Mouse (Mus musculus) MEL (cell line): ENCODE data around the gene 4930563M21Rik. TPM values are rescaled to one million over a fixed set of nuclear protein-coding genes. Genes with fewer than 3 reads are reported as not detected.

Experiments used
- DNase-seq: peaks from one replicate; pipeline ENCODE4 v3.0.0; 2011; ENCODE audit warnings: low read depth, low spot score
- H3K27ac ChIP-seq: 2 replicates; pipeline ENCODE4 v1.5.1; 2012; ENCODE audit warnings: low read depth, mild to moderate bottlenecking, control low read depth, low read length, moderate library complexity; ENCODE audit not compliant: control insufficient read depth
- H3K27me3 ChIP-seq, 2 experiments: fragments of 150-350 bp in 1 of 2; sonication (generic) in 1 of 2; 2 replicates each; pipeline ENCODE4 v1.6.1; 2012; ENCODE audit warnings: low read length in 2 of 2, mild to moderate bottlenecking in 2 of 2, improper control_type of control experiment in 1 of 2, moderate library complexity in 1 of 2; ENCODE audit not compliant: insufficient read depth in 2 of 2, control insufficient read depth in 1 of 2
- H3K36me3 ChIP-seq, 2 experiments: 2 replicates each; pipeline ENCODE4 v1.6.1; 2012 to 2014; ENCODE audit warnings: low read length in 2 of 2, improper control_type of control experiment in 1 of 2, inconsistent platforms in 1 of 2, mild to moderate bottlenecking in 1 of 2; ENCODE audit not compliant: insufficient read depth in 2 of 2, control insufficient read depth in 1 of 2
- H3K4me1 ChIP-seq, 2 experiments: fragments of 150-350 bp in 1 of 2; sonication (generic) in 1 of 2; 2 replicates each; pipeline ENCODE4 v1.6.1; 2012; ENCODE audit warnings: low read length in 2 of 2, improper control_type of control experiment in 1 of 2, mild to moderate bottlenecking in 1 of 2; ENCODE audit not compliant: insufficient read depth in 2 of 2, control insufficient read depth in 1 of 2
- H3K4me3 ChIP-seq, 2 experiments: fragments of 150-350 bp in 1 of 2; sonication (generic) in 1 of 2; 2 replicates each; pipeline ENCODE4 v1.5.1; 2012; ENCODE audit warnings: low read depth in 2 of 2, low read length in 2 of 2, mild to moderate bottlenecking in 2 of 2, moderate library complexity in 2 of 2, control low read depth in 1 of 2, improper control_type of control experiment in 1 of 2; ENCODE audit not compliant: control insufficient read depth in 1 of 2, insufficient read depth in 1 of 2
- H3K79me2 ChIP-seq: 2 replicates; pipeline ENCODE4 v1.6.1; 2012; ENCODE audit warnings: mild to moderate bottlenecking, low read length, moderate library complexity; ENCODE audit not compliant: control insufficient read depth, poor library complexity, insufficient read depth
- H3K9ac ChIP-seq: 2 replicates; pipeline ENCODE4 v1.6.1; 2012; ENCODE audit warnings: low read depth, mild to moderate bottlenecking, control low read depth, low read length, moderate library complexity; ENCODE audit not compliant: control insufficient read depth, poor library complexity, severe bottlenecking
- H3K9me3 ChIP-seq: fragments of 150-350 bp; sonication (generic); replicated peaks from 2 replicates; pipeline ENCODE4 v1.6.1; 2012; ENCODE audit warnings: mild to moderate bottlenecking, low read length, improper control_type of control experiment, moderate library complexity; ENCODE audit not compliant: insufficient read depth
- BHLHE40 ChIP-seq: IDR thresholded peaks from 2 replicates; pipeline ENCODE4 v1.6.1; 2012; ENCODE audit warnings: low read depth, mild to moderate bottlenecking, inconsistent platforms, low read length, improper control_type of control experiment, borderline replicate concordance
- CTCF ChIP-seq, 3 experiments: IDR thresholded peaks in 2 of 3; conservative IDR thresholded peaks in 1 of 3; 2 replicates each; pipeline ENCODE4 v1.5.1; 2011 to 2012; ENCODE audit warnings: low read length in 3 of 3, low read depth in 2 of 3, mild to moderate bottlenecking in 2 of 3, improper control_type of control experiment in 1 of 3, inconsistent platforms in 1 of 3, mixed read lengths in 1 of 3, moderate library complexity in 1 of 3; ENCODE audit not compliant: control insufficient read depth in 1 of 3, insufficient read depth in 1 of 3, poor library complexity in 1 of 3, severe bottlenecking in 1 of 3
- E2F4 ChIP-seq: IDR thresholded peaks from 2 replicates; pipeline ENCODE4 v1.6.1; 2011; ENCODE audit warnings: low read depth, low read length, improper control_type of control experiment, borderline replicate concordance
- EP300 ChIP-seq, 2 experiments: IDR thresholded peaks; 2 replicates each; pipeline ENCODE4 v1.6.1; 2011; ENCODE audit warnings: improper control_type of control experiment in 2 of 2, low read length in 2 of 2, low read depth in 1 of 2, mild to moderate bottlenecking in 1 of 2
- JUND ChIP-seq: IDR thresholded peaks from 2 replicates; pipeline ENCODE4 v1.6.1; 2011; ENCODE audit warnings: low read depth, mild to moderate bottlenecking, improper control_type of control experiment, low read length
- KAT2A ChIP-seq: conservative IDR thresholded peaks from 2 replicates; pipeline ENCODE4 v1.6.1; 2012; ENCODE audit warnings: low read depth, low read length, improper control_type of control experiment, inconsistent platforms
- MAZ ChIP-seq: IDR thresholded peaks from 2 replicates; pipeline ENCODE4 v1.6.1; 2012; ENCODE audit warnings: low read depth, mild to moderate bottlenecking, inconsistent platforms, low read length, improper control_type of control experiment
- MYC ChIP-seq: IDR thresholded peaks from 2 replicates; pipeline ENCODE4 v1.6.1; 2011; ENCODE audit warnings: low read depth, mild to moderate bottlenecking, low read length, improper control_type of control experiment, moderate library complexity
- NRF1 ChIP-seq: IDR thresholded peaks from 2 replicates; pipeline ENCODE4 v1.6.1; 2014; ENCODE audit warnings: low read depth, mild to moderate bottlenecking, inconsistent platforms, low read length, improper control_type of control experiment, moderate library complexity; ENCODE audit not compliant: poor library complexity, insufficient read depth, severe bottlenecking
- POLR2AphosphoS5 ChIP-seq: IDR thresholded peaks from 2 replicates; pipeline ENCODE4 v1.6.1; 2012; ENCODE audit warnings: low read depth, borderline replicate concordance, mild to moderate bottlenecking, inconsistent platforms, low read length, moderate library complexity, mixed read lengths
- RCOR1 ChIP-seq: IDR thresholded peaks from 2 replicates; pipeline ENCODE4 v1.6.1; 2012; ENCODE audit warnings: low read depth, mild to moderate bottlenecking, inconsistent platforms, low read length, improper control_type of control experiment
- TBP ChIP-seq: IDR thresholded peaks from 2 replicates; pipeline ENCODE4 v1.8.0; 2011; ENCODE audit warnings: low read depth, low read length, improper control_type of control experiment
- USF2 ChIP-seq, 2 experiments: IDR thresholded peaks; 2 replicates each; pipeline ENCODE4 v1.6.1; 2011 to 2012; ENCODE audit warnings: improper control_type of control experiment in 2 of 2, low read length in 2 of 2, borderline replicate concordance in 1 of 2, inconsistent platforms in 1 of 2, low read depth in 1 of 2, mild to moderate bottlenecking in 1 of 2; ENCODE audit not compliant: insufficient read depth in 1 of 2
- ZMIZ1 ChIP-seq: IDR thresholded peaks from 2 replicates; pipeline ENCODE4 v1.6.1; 2012; ENCODE audit warnings: low read depth, mild to moderate bottlenecking, inconsistent platforms, low read length, improper control_type of control experiment, moderate library complexity
- ZNF384 ChIP-seq: IDR thresholded peaks from 2 replicates; pipeline ENCODE4 v1.6.1; 2012; ENCODE audit warnings: low read depth, mild to moderate bottlenecking, inconsistent platforms, low read length, improper control_type of control experiment
- polyA plus RNA-seq, 2 experiments: library from polyadenylated mRNA; stranded (reverse) in 1 of 2; unstranded in 1 of 2; fragments of >175 nt in 1 of 2; fragments of >200 nt in 1 of 2; gene quantifications; 2 replicates each; pipeline versions ENCODE4 v1.2.1 to v1.2.4; 2012; ENCODE audit warnings: low replicate concordance in 2 of 2, low read depth in 1 of 2; ENCODE audit not compliant: insufficient read length in 2 of 2, insufficient read depth in 1 of 2, missing spikeins in 1 of 2
- total RNA-seq: library from RNA; depleted of rRNA; stranded (reverse); fragments of 300-350 nt; gene quantifications from 2 replicates; pipeline ENCODE4 v1.2.3, GENCODE M21; 2012; rRNA removed

4930563M21Rik gene
- total and polyA plus RNA-seq, 3 experiments, result not detected

DNA sequence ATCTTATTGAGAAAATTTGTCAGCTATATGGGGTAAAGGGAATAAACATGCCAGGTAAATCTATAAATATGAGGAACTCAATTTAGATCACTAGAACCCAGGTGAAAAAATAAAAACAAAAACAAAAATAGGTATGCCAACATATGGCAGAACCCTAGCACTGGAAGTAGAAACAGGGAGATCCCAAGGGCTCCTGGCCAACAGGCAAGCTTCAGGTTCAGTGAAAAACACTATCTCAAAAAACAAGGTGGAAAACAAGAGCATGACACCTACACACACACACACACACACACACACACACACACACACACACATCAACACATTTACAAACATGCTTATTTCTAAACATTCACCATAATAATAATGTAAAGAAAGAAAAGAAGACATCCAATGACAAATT, 93.6 kb downstream of the 4930563M21Rik start:
- no peak for DNase-seq
- peaks cover 0 to 5% of the 10 kb centered on the region in 2 experiments; a peak in 2 of 4 replicates for H3K36me3 ChIP-seq
- no peak overlapping the region for H3K4me3 ChIP-seq
- no peaks in the 10 kb centered on the region for H3K9me3 ChIP-seq
- no peak overlapping the region for H3K27ac ChIP-seq
- H3K9ac ChIP-seq, result no peak overlapping the region
- no peak for TF ChIP-seq USF2 (IDR thresholded peaks at IDR 0.05; ENCODE audit: borderline replicate concordance in 1 of 2, insufficient read depth in 1 of 2, low read depth in 1 of 2, low read length in 2 of 2)
- no peak for TF ChIP-seq TBP
- TF ChIP-seq RCOR1, result no peak
- no peak for TF ChIP-seq BHLHE40
- TF ChIP-seq CTCF (IDR thresholded peaks at IDR 0.05 in 2 of 3, conservative IDR thresholded peaks at IDR 0.05 in 1 of 3; ENCODE audit: control insufficient read depth in 1 of 3, insufficient read depth in 1 of 3, low read depth in 2 of 3, low read length in 3 of 3, poor library complexity in 1 of 3, severe bottlenecking in 1 of 3), result no peak
- TF ChIP-seq POLR2AphosphoS5, result no peak
- no peak for TF ChIP-seq ZMIZ1
- TF ChIP-seq E2F4, result no peak
- TF ChIP-seq KAT2A, result no peak
- no peak for TF ChIP-seq EP300 (IDR thresholded peaks at IDR 0.05; ENCODE audit: low read depth in 1 of 2, low read length in 2 of 2)
- TF ChIP-seq MAZ, result no peak
- no peak for TF ChIP-seq JUND
- TF ChIP-seq MYC, result no peak
- no peak for TF ChIP-seq NRF1
- no peak for TF ChIP-seq ZNF384
- H3K27me3 ChIP-seq, result no peaks in the 10 kb centered on the region
- peaks cover 0 to 2% of the 10 kb centered on the region in 2 experiments; a peak in 1 of 4 replicates for H3K4me1 ChIP-seq
- H3K79me2 ChIP-seq, result no peaks in the 10 kb centered on the region

Other genes with a start within 250 kb of the 4930563M21Rik start
- 3.8 and 3.9 TPM in 2 replicates for gene Scaper, start 72.4 kb downstream of the 4930563M21Rik start, total RNA-seq
- gene Scaper, start 72.4 kb downstream of the 4930563M21Rik start, polyA plus RNA-seq, result 1 to 10 TPM in 1 of 2 experiments, not detected in 1; 4.1 TPM
- gene Rcn2, start 31.3 kb upstream of the 4930563M21Rik start, total RNA-seq, result 22.7 and 28.6 TPM in 2 replicates
- gene Rcn2, start 31.3 kb upstream of the 4930563M21Rik start, polyA plus RNA-seq, result 10 to 100 TPM in 1 of 2 experiments, not detected in 1; 16.9 TPM
- 0.04 TPM in 1 of 2 replicates, not detected in the other for gene Pstpip1, start 79.4 kb upstream of the 4930563M21Rik start, total RNA-seq
- under 1 TPM in 1 of 2 experiments, not detected in 1; 0.22 TPM for gene Pstpip1, start 79.4 kb upstream of the 4930563M21Rik start, polyA plus RNA-seq
- 48.3 and 49.5 TPM in 2 replicates for gene Tspan3, start 154.9 kb upstream of the 4930563M21Rik start, total RNA-seq
- gene Tspan3, start 154.9 kb upstream of the 4930563M21Rik start, polyA plus RNA-seq, result 10 to 100 TPM; 62.6 to 87.3 TPM